Mouse (Mus musculus) myocyte (in vitro differentiated cells): ENCODE results near the gene Cd79a. TPM values are rescaled to one million over a fixed set of nuclear protein-coding genes. Genes with fewer than 3 reads are reported as not detected.

Experiments used
- H3K27me3 ChIP-seq: one replicate; pipeline ENCODE4 v1.6.1; 2011; ENCODE audit not compliant: control insufficient read depth, insufficient read depth, insufficient read length
- H3K36me3 ChIP-seq: one replicate; pipeline ENCODE4 v1.6.1; 2011; ENCODE audit not compliant: control insufficient read depth, insufficient read depth
- H3K4me2 ChIP-seq: one replicate; pipeline ENCODE4 v1.6.1; 2011; ENCODE audit warnings: low read depth, control low read depth
- H3K4me3 ChIP-seq: one replicate; pipeline ENCODE4 v1.5.1; 2011; ENCODE audit warnings: mild to moderate bottlenecking, control low read depth, moderate library complexity
- H3K79me2 ChIP-seq: one replicate; pipeline ENCODE4 v1.6.1; 2011; ENCODE audit not compliant: control insufficient read depth, insufficient read depth
- H3ac ChIP-seq: one replicate; pipeline ENCODE4 v1.6.1; 2011; ENCODE audit not compliant: control insufficient read depth, insufficient read length
- CEBPB ChIP-seq: IDR thresholded peaks from 2 replicates; pipeline ENCODE4 v1.6.1; 2011; ENCODE audit warnings: mild to moderate bottlenecking, moderate library complexity; ENCODE audit not compliant: poor library complexity, insufficient read depth, severe bottlenecking
- E2F4 ChIP-seq: IDR thresholded peaks from one replicate; pipeline ENCODE4 v1.6.1; 2011; ENCODE audit warnings: mild to moderate bottlenecking, control low read depth, moderate library complexity; ENCODE audit not compliant: insufficient read depth
- MAX ChIP-seq: IDR thresholded peaks from one replicate; pipeline ENCODE4 v1.6.1; 2011; ENCODE audit warnings: low read depth, mild to moderate bottlenecking, control low read depth
- MYOD1 ChIP-seq, 3 experiments: IDR thresholded peaks; one replicate each; pipeline ENCODE4 v1.6.1; 2011; ENCODE audit warnings: control low read depth in 2 of 3, low read depth in 2 of 3, mild to moderate bottlenecking in 2 of 3, moderate library complexity in 1 of 3; ENCODE audit not compliant: insufficient read length in 2 of 3, control insufficient read depth in 1 of 3
- MYOG ChIP-seq, 3 experiments: IDR thresholded peaks; one replicate each; pipeline ENCODE4 v1.6.1; 2011; ENCODE audit warnings: control low read depth in 2 of 3, low read depth in 2 of 3, mild to moderate bottlenecking in 2 of 3; ENCODE audit not compliant: insufficient read length in 2 of 3, control insufficient read depth in 1 of 3, insufficient read depth in 1 of 3
- POLR2A ChIP-seq: IDR thresholded peaks from one replicate; pipeline ENCODE4 v1.6.1; 2011; ENCODE audit warnings: low read depth, mild to moderate bottlenecking, control low read depth, moderate library complexity; ENCODE audit not compliant: insufficient read length
- POLR2AphosphoS2 ChIP-seq: IDR thresholded peaks from one replicate; pipeline ENCODE4 v1.6.1; 2011; ENCODE audit warnings: low read depth, control low read depth; ENCODE audit not compliant: insufficient read length
- REST ChIP-seq: IDR thresholded peaks from one replicate; pipeline ENCODE4 v1.6.1; 2011; ENCODE audit warnings: mild to moderate bottlenecking, control low read depth, moderate library complexity; ENCODE audit not compliant: insufficient read depth, insufficient read length
- SRF ChIP-seq: IDR thresholded peaks from one replicate; pipeline ENCODE4 v1.6.1; 2011; ENCODE audit warnings: low read depth; ENCODE audit not compliant: control insufficient read depth, insufficient read length
- TCF12 ChIP-seq: IDR thresholded peaks from one replicate; pipeline ENCODE4 v1.6.1; 2011; ENCODE audit warnings: mild to moderate bottlenecking, control low read depth; ENCODE audit not compliant: poor library complexity, insufficient read depth, severe bottlenecking
- TCF3 ChIP-seq: IDR thresholded peaks from one replicate; pipeline ENCODE4 v1.6.1; 2011; ENCODE audit warnings: low read depth, control low read depth; ENCODE audit not compliant: insufficient read length
- USF1 ChIP-seq: IDR thresholded peaks from one replicate; pipeline ENCODE4 v1.6.1; 2011; ENCODE audit warnings: low read depth, mild to moderate bottlenecking, control low read depth, moderate library complexity
- polyA plus RNA-seq: library from polyadenylated mRNA; unstranded; fragments of >200 nt; fragmentation: generic; extraction: Trizol; gene quantifications from one replicate; pipeline ENCODE4 v1.2.1, GENCODE M21; 2012; ENCODE audit warnings: missing spikeins

Cd79a gene
- polyA plus RNA-seq, 1 experiment, result 0.12 TPM

DNA sequence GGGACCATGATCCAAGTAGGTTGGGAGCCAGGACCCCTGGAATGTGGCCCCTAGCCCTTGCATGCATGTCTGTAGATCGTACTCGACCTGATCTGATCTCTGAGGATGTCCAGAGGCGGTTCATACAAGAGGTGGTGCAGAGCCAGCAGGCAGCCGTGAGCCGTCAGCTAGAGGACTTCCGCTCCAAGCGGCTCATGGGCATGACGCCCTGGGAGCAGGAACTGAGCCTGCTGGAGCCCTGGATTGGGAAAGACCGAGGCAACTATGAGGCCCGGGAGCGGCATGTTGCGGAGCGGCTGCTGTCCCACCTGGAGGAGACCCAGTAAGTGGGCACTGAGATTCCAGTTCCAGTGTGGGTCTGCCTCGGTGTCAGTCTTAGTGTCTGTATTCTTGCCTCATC lies 15.3 kb downstream of the Cd79a start:
- no peak overlapping the region for H3ac ChIP-seq
- H3K4me2 ChIP-seq, result no peak overlapping the region
- no peaks in the 10 kb centered on the region for H3K27me3 ChIP-seq
- TF ChIP-seq TCF3, result no peak
- TF ChIP-seq E2F4, result no peak
- TF ChIP-seq SRF, result no peak
- no peak for TF ChIP-seq POLR2AphosphoS2
- TF ChIP-seq POLR2A, result no peak
- TF ChIP-seq MAX, result no peak
- no peak for TF ChIP-seq TCF12
- no peak for TF ChIP-seq USF1
- TF ChIP-seq CEBPB, result no peak
- no peak for TF ChIP-seq REST
- peaks cover 10% of the 10 kb centered on the region for H3K36me3 ChIP-seq
- no peak overlapping the region for H3K4me3 ChIP-seq
- H3K79me2 ChIP-seq, result no peaks in the 10 kb centered on the region

DNA sequence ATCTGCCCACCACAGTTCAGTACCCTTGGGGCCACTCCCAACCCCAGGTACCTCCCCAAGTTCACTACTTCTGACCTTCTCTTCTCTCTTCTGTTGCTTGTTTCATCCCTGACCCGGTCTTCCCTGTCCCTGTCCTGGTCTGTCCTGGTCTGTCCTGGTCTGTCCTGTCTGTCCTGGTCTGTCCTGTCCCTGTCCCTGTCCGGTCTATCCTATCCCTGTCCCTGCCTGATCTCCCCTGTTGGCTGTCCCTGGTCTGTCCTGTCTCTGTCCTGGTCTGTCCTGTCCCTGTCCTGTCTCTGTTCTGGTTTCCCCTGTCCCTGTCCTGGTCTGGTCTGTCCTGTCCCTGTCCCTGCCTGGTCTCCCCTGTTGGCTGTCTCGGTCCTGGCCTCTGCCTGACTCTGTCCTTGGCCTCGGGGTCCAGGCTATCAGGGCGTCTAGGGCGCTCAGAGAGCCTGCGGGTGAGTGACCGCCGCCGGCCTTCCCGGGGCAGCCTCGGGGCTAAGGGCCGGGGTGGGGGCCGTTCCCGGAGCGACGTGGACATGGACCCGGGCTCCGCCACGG lies 21.7 kb downstream of the Cd79a start:
- H3K27me3 ChIP-seq, result no peaks in the 10 kb centered on the region
- H3K4me3 ChIP-seq, result no peak overlapping the region
- no peak overlapping the region for H3ac ChIP-seq
- no peak overlapping the region for H3K4me2 ChIP-seq
- TF ChIP-seq MYOD1 (IDR thresholded peaks at IDR 0.05; ENCODE audit: control insufficient read depth in 1 of 3, insufficient read length in 2 of 3, low read depth in 2 of 3) (no peak), MYOG (IDR thresholded peaks at IDR 0.05; ENCODE audit: control insufficient read depth in 1 of 3, insufficient read depth in 1 of 3, insufficient read length in 2 of 3, low read depth in 2 of 3) (no peak), POLR2AphosphoS2 (no peak), SRF (no peak), E2F4 (no peak), TCF12 (no peak), TCF3 (no peak), MAX (no peak), REST (no peak), USF1 (no peak), CEBPB (no peak), POLR2A (no peak)
- H3K36me3 ChIP-seq, result peaks cover 16% of the 10 kb centered on the region
- no peaks in the 10 kb centered on the region for H3K79me2 ChIP-seq

DNA sequence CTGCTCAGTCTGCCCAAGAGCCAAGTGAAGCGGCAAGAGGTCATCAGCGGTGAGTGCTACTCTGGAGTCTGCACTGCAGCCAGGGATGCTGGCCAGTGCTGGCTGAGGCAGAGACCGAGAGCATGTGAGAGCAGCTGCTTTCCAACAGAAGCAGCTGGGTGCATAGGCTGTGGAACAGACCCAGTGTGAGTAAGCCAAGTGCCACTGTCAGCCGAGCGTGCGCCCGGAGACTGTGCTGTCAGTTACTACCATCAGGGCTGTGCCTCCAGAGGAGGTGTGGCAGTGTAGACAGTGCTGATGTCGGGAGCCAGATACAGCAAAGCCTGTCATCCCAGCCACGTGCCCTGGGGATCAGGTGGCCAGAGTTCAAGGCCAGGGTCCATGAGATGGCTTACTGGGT lies 22.5 kb downstream of the Cd79a start:
- H3ac ChIP-seq, result no peak overlapping the region
- TF ChIP-seq MYOG (IDR thresholded peaks at IDR 0.05; ENCODE audit: control insufficient read depth in 1 of 3, insufficient read depth in 1 of 3, insufficient read length in 2 of 3, low read depth in 2 of 3) (peak in 1 of 3 experiments; percentile 26), USF1 (no peak), SRF (no peak)
- no peak overlapping the region for H3K4me2 ChIP-seq
- H3K4me3 ChIP-seq, result no peak overlapping the region
- H3K36me3 ChIP-seq, result peaks cover 21% of the 10 kb centered on the region
- H3K27me3 ChIP-seq, result no peaks in the 10 kb centered on the region
- no peaks in the 10 kb centered on the region for H3K79me2 ChIP-seq

DNA sequence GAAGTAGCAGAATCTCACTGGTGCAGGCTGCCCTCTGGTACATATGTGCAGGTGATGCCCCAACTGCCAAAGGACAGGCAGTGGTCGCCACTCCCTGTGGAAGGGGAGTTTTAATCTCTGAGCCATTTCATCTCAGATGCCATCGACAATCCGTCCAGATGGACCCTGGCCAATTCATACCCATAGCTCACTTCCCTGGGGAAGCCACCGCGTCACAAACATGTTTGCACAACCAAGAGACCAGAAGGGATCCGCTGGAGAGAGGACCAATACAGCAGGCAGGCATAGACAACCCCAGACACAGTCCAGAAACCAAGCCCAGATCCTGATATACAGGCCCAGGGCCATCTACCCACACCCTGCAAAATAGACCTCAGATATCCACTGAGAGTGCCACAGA lies 33.3 kb downstream of the Cd79a start:
- Histone ChIP-seq H3ac (no peak overlapping the region), H3K4me3 (no peak overlapping the region), H3K27me3 (peaks cover 57% of the 10 kb centered on the region), H3K79me2 (no peaks in the 10 kb centered on the region), H3K36me3 (no peaks in the 10 kb centered on the region), H3K4me2 (no peak overlapping the region)
- no peak for TF ChIP-seq REST
- no peak for TF ChIP-seq TCF3
- TF ChIP-seq E2F4, result no peak
- no peak for TF ChIP-seq POLR2A
- no peak for TF ChIP-seq MYOG (IDR thresholded peaks at IDR 0.05; ENCODE audit: control insufficient read depth in 1 of 3, insufficient read depth in 1 of 3, insufficient read length in 2 of 3, low read depth in 2 of 3)
- no peak for TF ChIP-seq TCF12
- no peak for TF ChIP-seq MYOD1 (IDR thresholded peaks at IDR 0.05; ENCODE audit: control insufficient read depth in 1 of 3, insufficient read length in 2 of 3, low read depth in 2 of 3)
- TF ChIP-seq POLR2AphosphoS2, result no peak
- TF ChIP-seq SRF, result no peak
- no peak for TF ChIP-seq MAX
- TF ChIP-seq USF1, result no peak
- TF ChIP-seq CEBPB, result no peak

DNA sequence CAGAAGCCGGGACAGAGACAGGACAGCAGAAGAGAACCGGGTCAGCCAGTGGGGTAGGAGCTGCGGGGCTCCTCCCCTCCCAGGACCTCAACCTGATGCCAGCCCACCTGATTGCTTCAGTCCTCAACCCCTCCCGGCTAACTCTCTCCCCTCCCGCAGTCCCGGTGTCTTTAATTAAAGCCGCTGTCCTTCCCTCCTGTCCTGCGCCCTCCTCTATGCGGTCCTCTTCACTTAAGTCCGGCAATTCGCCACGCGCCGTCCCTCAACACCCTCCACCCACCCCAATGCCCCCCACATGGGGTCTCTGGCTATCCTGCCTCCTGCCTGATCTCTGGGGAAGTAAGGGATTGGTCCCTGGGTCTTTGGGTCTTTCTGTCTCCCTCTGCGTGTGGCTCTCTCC lies 34.5 kb downstream of the Cd79a start:
- TF ChIP-seq POLR2AphosphoS2, result no peak
- no peak for TF ChIP-seq CEBPB
- no peak for TF ChIP-seq E2F4
- no peak for TF ChIP-seq TCF12
- no peak for TF ChIP-seq MYOG (IDR thresholded peaks at IDR 0.05; ENCODE audit: control insufficient read depth in 1 of 3, insufficient read depth in 1 of 3, insufficient read length in 2 of 3, low read depth in 2 of 3)
- TF ChIP-seq MYOD1 (IDR thresholded peaks at IDR 0.05; ENCODE audit: control insufficient read depth in 1 of 3, insufficient read length in 2 of 3, low read depth in 2 of 3), result no peak
- TF ChIP-seq REST, result no peak
- TF ChIP-seq USF1, result no peak
- no peak for TF ChIP-seq MAX
- no peak for TF ChIP-seq POLR2A
- TF ChIP-seq SRF, result no peak
- no peak for TF ChIP-seq TCF3
- no peak overlapping the region for H3ac ChIP-seq
- H3K4me3 ChIP-seq, result no peak overlapping the region
- H3K27me3 ChIP-seq, result peaks cover 69% of the 10 kb centered on the region
- H3K4me2 ChIP-seq, result no peak overlapping the region
- no peaks in the 10 kb centered on the region for H3K36me3 ChIP-seq
- no peaks in the 10 kb centered on the region for H3K79me2 ChIP-seq
